Mouse (Mus musculus) brain, embryonic 14.5 days (tissue): ENCODE measurements around the gene Gm11939. TPM values are rescaled to one million over a fixed set of nuclear protein-coding genes. Genes with fewer than 3 reads are reported as not detected.
A peak's percentile ranks its signal among the peaks of the same experiment; 100 is the strongest.

Experiments used
- DNase-seq: peaks from one replicate; pipeline ENCODE4 v3.0.0-alpha.2; 2011; ENCODE audit warnings: low read depth
- CTCF ChIP-seq: fragments of 200-500 bp; IDR thresholded peaks from 2 replicates; pipeline ENCODE4 v1.5.1; 2012; ENCODE audit warnings: inconsistent platforms, mild to moderate bottlenecking, moderate library complexity, borderline replicate concordance; ENCODE audit not compliant: insufficient read depth, insufficient read length; ENCODE audit errors: extremely low read depth
- POLR2A ChIP-seq: fragments of 200-500 bp; IDR thresholded peaks from 2 replicates; pipeline ENCODE4 v1.6.1; 2012; ENCODE audit warnings: mild to moderate bottlenecking, inconsistent platforms, borderline replicate concordance; ENCODE audit not compliant: poor library complexity, insufficient read depth, insufficient read length, severe bottlenecking; ENCODE audit errors: extremely low read depth
- polyA plus RNA-seq: library from polyadenylated mRNA; depleted of rRNA; stranded (reverse); fragments of >200 nt; gene quantifications from 2 replicates; pipeline ENCODE4 v1.2.3, GENCODE M21; 2012; rRNA removed

Gm11939 gene
- polyA plus RNA-seq, 1 experiment, result not detected

GRCm38 (mm10) chr11:99557976-99558745, 1.1 kb downstream of the Gm11939 start:
- no peak for DNase-seq
- no peak for TF ChIP-seq CTCF
- TF ChIP-seq POLR2A, result no peak

GRCm38 (mm10) chr11:99556753-99557152, 2.5 kb downstream of the Gm11939 start, which contains the start of gene Krtap3-2:
Krtap3-2 (minus strand) TSS chr11:99556853.
- TF ChIP-seq CTCF (no peak), POLR2A (no peak)
- DNase-seq, result no peak

GRCm38 (mm10) chr11:99556195-99556594, 3.1 kb downstream of the Gm11939 start:
- no peak for DNase-seq
- no peak for TF ChIP-seq POLR2A
- TF ChIP-seq CTCF, result no peak

- TF ChIP-seq POLR2A (no peak), CTCF (no peak)
- peak; percentile 35 for DNase-seq
These were observed 8.5 kb downstream of the Gm11939 start, which contains the start of gene Krtap3-3 for GRCm38 (mm10) chr11:99550765-99551164. Krtap3-3 (minus strand) TSS chr11:99550865.

GRCm38 (mm10) chr11:99547892-99548291, 11.4 kb downstream of the Gm11939 start:
- TF ChIP-seq CTCF, result no peak
- TF ChIP-seq POLR2A, result no peak
- DNase-seq, result no peak

GRCm38 (mm10) chr11:99539721-99540120, 19.5 kb downstream of the Gm11939 start:
- TF ChIP-seq POLR2A (no peak), CTCF (no peak)

GRCm38 (mm10) chr11:99521288-99521860, 37.9 kb downstream of the Gm11939 start, which contains the start of gene Krt39:
Krt39 (minus strand) TSS chr11:99521338.
- TF ChIP-seq POLR2A (no peak), CTCF (no peak)

More at GRCm38 (mm10) chr11:99539721-99540120, 19.5 kb downstream of the Gm11939 start:
- DNase-seq, result peak; percentile 69

GRCm38 (mm10) chr11:99514098-99514497, 45.2 kb downstream of the Gm11939 start:
- TF ChIP-seq CTCF (no peak), POLR2A (no peak)
- no peak for DNase-seq

More at GRCm38 (mm10) chr11:99521288-99521860, 37.9 kb downstream of the Gm11939 start, which contains the start of gene Krt39:
- no peak for DNase-seq

Other genes with a start within 250 kb of the Gm11939 start
- gene Krt25, start 236.5 kb downstream of the Gm11939 start, polyA plus RNA-seq, result 0.04 and 0.05 TPM in 2 replicates
- 0.06 and 0.08 TPM in 2 replicates for gene Krt26, start 221.5 kb downstream of the Gm11939 start, polyA plus RNA-seq
- 0.05 TPM in 1 of 2 replicates, not detected in the other for gene Krt27, start 208.4 kb downstream of the Gm11939 start, polyA plus RNA-seq
- 0.23 and 0.25 TPM in 2 replicates for gene Krt28, start 184.6 kb downstream of the Gm11939 start, polyA plus RNA-seq
- gene Krt10, start 170.1 kb downstream of the Gm11939 start, polyA plus RNA-seq, result 11.9 and 20.0 TPM in 2 replicates
- 0.04 and 0.05 TPM in 2 replicates for gene Krt12, start 137.2 kb downstream of the Gm11939 start, polyA plus RNA-seq
- gene Krt20, start 121.3 kb downstream of the Gm11939 start, polyA plus RNA-seq, result 0.14 TPM in 1 of 2 replicates, not detected in the other
- gene Krt23, start 66.3 kb downstream of the Gm11939 start, polyA plus RNA-seq, result 0.08 TPM in 1 of 2 replicates, not detected in the other
- gene Krt39, start 38.1 kb downstream of the Gm11939 start, polyA plus RNA-seq, result not detected in 2 replicates
- not detected in 2 replicates for gene Krt40, start 16.3 kb downstream of the Gm11939 start, polyA plus RNA-seq
- not detected in 2 replicates for gene Krtap3-3, start 8.6 kb downstream of the Gm11939 start, polyA plus RNA-seq
- gene Krtap3-2, start 2.6 kb downstream of the Gm11939 start, polyA plus RNA-seq, result not detected in 2 replicates
- gene Krtap3-1, start 7.2 kb upstream of the Gm11939 start, polyA plus RNA-seq, result not detected in 2 replicates
- gene Krtap1-5, start 21.6 kb upstream of the Gm11939 start, polyA plus RNA-seq, result not detected in 2 replicates
- gene Krtap1-4, start 24.2 kb upstream of the Gm11939 start, polyA plus RNA-seq, result not detected in 2 replicates
- gene Krtap1-3, start 31.9 kb upstream of the Gm11939 start, polyA plus RNA-seq, result not detected in 2 replicates
- not detected in 2 replicates for gene Krtap9-3, start 38.6 kb upstream of the Gm11939 start, polyA plus RNA-seq
- not detected in 2 replicates for gene Gm11938, start 43.8 kb upstream of the Gm11939 start, polyA plus RNA-seq
- gene Gm11937, start 50.7 kb upstream of the Gm11939 start, polyA plus RNA-seq, result not detected in 2 replicates
- not detected in 2 replicates for gene Krtap2-4, start 55.4 kb upstream of the Gm11939 start, polyA plus RNA-seq
- not detected in 2 replicates for gene Gm11562, start 61.0 kb upstream of the Gm11939 start, polyA plus RNA-seq
- gene Krtap4-1, start 68.8 kb upstream of the Gm11939 start, polyA plus RNA-seq, result not detected in 2 replicates
- gene Krtap4-2, start 75.6 kb upstream of the Gm11939 start, polyA plus RNA-seq, result not detected in 2 replicates
- not detected in 2 replicates for gene Krtap4-7, start 84.6 kb upstream of the Gm11939 start, polyA plus RNA-seq
- not detected in 2 replicates for gene Gm11555, start 90.8 kb upstream of the Gm11939 start, polyA plus RNA-seq
- not detected in 2 replicates for gene Gm11563, start 99.5 kb upstream of the Gm11939 start, polyA plus RNA-seq
- not detected in 2 replicates for gene Krtap4-6, start 106.5 kb upstream of the Gm11939 start, polyA plus RNA-seq
- gene Gm14190, start 131.3 kb upstream of the Gm11939 start, polyA plus RNA-seq, result not detected in 2 replicates
- gene Gm14180, start 174.8 kb upstream of the Gm11939 start, polyA plus RNA-seq, result not detected in 2 replicates
- gene Gm11595, start 213.4 kb upstream of the Gm11939 start, polyA plus RNA-seq, result not detected in 2 replicates
- not detected in 2 replicates for gene Krtap4-8, start 221.2 kb upstream of the Gm11939 start, polyA plus RNA-seq
- not detected in 2 replicates for gene Krtap4-9, start 225.7 kb upstream of the Gm11939 start, polyA plus RNA-seq
- not detected in 2 replicates for gene Gm11596, start 234.0 kb upstream of the Gm11939 start, polyA plus RNA-seq
- not detected in 2 replicates for gene Gm11569, start 239.5 kb upstream of the Gm11939 start, polyA plus RNA-seq
- not detected in 2 replicates for gene Gm11554, start 245.0 kb upstream of the Gm11939 start, polyA plus RNA-seq